Mouse (Mus musculus) induced T-regulatory cell, adult 2 months (primary cell): ENCODE measurements around the gene Arfip2.
A peak's percentile ranks its signal among the peaks of the same experiment; 100 is the strongest.

Experiments used
- DNase-seq: peaks from one replicate; pipeline ENCODE4 v3.0.0-alpha.2; 2012; ENCODE audit warnings: low read depth

Gene Arfip2

GRCm38 (mm10) chr7:105640233-105640893, at the start of gene Arfip2, which contains the start of gene Gm45799:
Gene Arfip2, minus strand, starts transcription at chr7:105640416.
Gene Gm45799, plus strand, starts transcription at chr7:105640552.
- peak; percentile 99 for DNase-seq

DNA sequence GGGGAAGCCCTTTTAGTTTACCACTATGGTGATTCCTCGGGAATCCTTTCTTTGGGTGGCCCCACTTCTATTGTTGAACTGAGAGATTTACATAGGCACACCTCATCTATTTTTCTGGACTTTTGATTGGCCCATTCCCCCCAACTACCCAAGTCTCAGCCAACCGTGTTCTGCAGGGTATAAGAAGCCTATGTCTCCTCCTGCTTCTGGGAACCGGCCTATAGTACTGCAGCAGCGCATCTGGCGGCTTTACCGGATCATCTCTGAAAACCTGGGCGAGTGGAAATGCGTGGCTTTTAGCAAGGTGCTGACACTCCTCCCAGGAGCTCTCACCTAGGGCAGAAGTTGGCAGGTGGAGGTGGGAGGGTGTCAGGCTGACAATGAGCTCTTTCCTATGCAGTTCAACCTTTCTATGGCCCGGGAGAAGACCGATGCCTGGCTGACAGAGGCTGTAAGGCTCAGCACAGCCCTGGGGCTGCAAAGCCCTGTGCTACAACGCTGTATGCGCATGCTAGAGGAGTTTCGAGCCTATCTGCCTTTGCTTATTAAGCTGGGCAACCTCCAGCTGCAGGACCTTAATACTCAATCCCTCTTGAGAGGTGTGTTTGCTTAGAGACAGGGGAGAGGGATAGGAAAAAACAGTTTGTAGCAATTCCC, 45.5 kb upstream of the Arfip2 start:
- DNase-seq, result no peak

GRCm38 (mm10) chr7:105650639-105651435, 10.6 kb upstream of the Arfip2 start, which contains the start of gene Dnhd1:
Gene Dnhd1, plus strand, starts transcription at chr7:105650827.
- peak; percentile 84 for DNase-seq

GRCm38 (mm10) chr7:105641936-105642335, 1.7 kb upstream of the Arfip2 start:
- peak; percentile 23 for DNase-seq

DNA sequence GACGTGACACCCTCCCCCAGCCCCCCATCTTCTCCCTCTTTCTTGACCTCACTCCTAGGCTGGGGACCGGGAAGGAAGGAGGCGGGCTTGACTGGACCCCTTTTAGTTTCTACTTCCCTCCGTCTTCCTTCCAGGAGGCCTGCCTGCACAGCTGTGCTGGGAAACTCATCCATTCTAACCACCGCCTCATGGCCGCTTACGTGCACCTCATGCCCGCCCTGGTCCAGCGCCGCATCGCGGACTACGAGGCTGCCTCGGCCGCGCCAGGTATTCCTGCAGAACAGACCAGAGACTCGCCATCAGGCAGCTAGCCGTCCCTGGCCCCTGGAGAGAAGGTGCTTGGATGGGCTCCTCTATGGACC, 659 bp upstream of the Arfip2 start:
- DNase-seq, result no peak

DNA sequence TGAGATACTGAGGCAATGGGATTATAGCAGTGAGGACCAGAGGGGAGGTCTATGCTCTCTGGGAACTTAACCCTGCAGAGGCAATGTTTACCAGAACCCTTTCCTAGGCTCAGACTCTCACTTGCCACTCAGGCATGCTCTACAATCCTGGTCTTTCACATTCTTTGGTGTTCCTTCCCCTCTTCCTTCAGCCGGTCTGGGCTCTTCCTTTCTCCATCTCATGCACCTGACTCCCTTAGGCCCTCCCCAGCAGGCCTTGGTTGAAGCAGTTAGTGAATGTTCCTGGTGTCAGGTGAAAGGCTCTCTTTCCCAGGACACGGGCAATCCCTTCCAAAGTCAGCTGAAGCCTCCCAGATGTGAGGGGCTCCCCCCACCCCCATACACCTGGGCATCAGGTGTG, 460 bp downstream of the Arfip2 start, which contains the start of gene Timm10b:
TSS of gene Timm10b (plus strand) at position 301 of the 400 bp plus-strand sequence.
- DNase-seq, result no peak

DNA sequence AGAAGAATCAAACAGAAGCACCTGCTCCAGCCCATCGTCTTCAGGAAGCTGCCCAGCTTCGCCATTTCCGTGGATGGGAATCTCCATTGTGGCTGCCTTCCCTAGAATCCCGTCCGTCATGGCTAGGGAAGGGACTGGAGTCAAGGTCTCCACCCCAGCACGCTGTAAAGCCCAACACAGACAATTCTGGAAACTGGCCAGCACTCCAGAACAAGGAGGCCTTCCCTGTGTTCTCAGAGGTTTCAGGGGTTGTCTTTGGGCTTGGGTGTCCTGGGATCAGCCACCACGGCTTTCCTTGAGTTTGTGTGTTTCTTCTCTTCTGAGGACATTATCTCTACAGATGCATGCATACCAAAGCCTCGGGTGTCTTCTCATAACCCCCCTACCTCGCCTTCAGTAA, 912 bp downstream of the Arfip2 start:
- no peak for DNase-seq

DNA sequence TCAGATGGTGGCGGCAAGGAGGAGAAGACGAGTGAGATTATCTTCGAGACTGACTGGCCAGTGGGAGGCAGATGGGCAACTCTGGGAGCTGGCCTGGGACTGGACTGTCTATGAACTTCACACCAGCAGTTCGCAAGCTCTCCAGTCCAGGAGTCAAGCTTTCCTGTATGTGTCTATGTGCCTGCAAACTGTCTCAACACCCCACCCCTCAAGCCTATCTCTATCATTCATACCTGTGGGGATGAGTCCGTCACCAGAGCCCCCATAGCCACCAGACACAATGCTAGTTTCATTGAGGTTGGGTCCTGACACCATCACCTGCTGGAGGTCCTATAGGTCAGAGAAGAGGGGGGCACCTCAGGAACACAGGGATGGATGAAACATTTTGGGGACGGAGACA, 1.4 kb downstream of the Arfip2 start:
- no peak for DNase-seq

DNA sequence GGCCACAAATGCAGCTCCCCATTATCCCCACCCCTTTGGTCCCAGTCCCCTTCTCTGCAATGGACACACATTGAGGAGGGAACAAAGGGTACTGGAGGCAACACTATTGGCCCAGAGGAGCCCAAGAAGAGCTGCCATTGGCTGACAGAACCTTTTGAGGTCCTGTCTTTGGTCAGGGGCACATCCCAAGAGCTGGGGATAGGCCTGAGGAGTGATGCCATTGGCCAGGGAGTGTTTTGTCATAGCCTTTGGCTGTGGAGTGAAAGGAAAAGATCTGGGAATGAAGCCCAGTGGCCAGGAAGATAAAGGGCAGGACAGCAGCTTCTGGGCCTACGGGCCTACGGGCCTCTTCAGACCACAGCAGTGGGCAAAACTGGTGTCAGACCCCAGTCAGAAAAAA, 4.5 kb downstream of the Arfip2 start:
- no peak for DNase-seq

DNA sequence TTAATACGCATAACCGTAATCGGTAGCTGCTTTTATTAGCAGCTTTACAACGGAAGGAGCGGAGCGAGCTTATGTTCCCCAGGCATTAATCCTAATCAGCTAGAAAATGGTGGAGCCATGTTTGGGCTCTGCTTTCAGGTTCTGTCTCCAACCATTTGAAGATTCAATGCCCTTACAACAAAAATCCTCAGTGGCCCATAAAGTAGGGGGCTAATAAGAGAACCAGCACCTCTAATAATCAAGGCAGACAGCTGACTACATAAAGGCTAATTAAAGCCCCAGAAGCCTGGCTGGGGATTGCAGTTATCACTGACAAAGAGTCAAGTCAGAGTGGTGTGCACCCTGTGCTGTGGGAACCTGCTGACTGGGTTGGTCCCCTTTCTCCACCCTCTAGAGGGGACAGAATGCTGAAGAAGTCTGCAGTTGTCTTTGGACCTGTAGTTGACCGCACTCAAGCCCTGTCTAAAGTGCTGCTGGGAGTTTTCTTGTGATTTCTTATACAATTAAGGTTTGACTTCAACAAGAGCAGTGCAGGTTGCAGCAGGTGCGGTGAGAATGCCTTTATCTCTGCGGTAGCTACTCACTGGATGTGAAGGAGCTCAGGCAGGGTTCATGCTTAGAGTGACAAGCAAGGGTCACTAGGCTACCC, 5.8 kb downstream of the Arfip2 start:
- no peak for DNase-seq

- no peak for DNase-seq
These were observed 6.4 kb downstream of the Arfip2 start for GRCm38 (mm10) chr7:105633801-105634135.

DNA sequence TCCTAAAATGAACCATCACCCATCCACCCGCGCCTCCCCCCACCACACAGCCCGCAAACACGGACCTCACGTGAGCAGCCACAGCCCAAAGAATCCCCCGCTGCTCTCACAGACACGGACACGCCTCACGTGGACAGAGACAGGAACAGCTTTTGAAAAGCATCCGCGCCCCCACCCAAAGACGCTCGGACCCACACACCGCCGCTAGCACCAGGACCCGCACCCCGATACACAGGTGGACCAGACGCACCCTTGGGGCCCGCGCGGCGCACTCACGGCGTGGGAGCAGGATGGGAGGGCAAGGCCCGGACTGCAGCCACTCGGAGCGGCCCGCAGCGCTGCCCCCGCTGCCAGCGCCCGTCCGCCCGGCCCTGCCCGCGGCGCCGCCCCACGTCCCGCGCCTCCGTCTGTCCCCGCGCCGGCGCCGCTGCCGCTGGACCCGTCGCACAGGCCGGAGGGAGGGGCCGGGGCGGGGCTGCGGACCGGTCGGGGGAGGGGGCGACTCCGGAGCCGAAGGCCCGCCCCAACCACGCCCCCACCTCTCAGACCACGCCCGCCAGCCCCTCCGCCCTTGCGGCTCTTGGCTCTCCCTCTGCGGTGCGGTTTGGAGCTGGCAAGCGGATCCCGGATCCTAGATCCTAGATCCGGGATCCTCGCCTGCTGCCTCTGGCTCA, 7.0 kb downstream of the Arfip2 start, which contains the start of gene Trim3:
TSS of gene Trim3 (minus strand) at position 445 of the 674 bp plus-strand sequence.
- peak; percentile 85 for DNase-seq

GRCm38 (mm10) chr7:105632551-105632972, 7.7 kb downstream of the Arfip2 start:
- DNase-seq, result peak; percentile 21

GRCm38 (mm10) chr7:105628633-105629032, 11.6 kb downstream of the Arfip2 start:
- DNase-seq, result no peak

DNA sequence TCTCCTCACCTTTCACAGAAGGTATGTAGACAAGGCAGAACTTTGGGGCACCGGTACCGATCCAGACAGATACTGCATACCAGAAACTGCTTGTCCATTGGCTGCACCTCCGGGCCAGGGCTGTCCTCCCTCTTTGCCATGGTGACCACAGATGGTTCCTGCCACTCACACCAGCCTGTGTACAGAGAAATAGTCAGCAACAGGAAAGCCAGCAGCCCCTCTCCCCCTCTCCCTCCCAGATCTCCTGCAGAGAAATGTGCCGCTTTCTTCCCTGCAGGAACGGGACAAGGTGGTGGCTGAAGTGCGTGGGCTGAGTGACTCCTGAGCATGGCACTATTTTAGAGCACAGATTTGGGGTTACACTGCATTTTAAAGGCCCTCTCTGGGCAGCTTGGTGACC, 14.8 kb downstream of the Arfip2 start:
- no peak for DNase-seq

DNA sequence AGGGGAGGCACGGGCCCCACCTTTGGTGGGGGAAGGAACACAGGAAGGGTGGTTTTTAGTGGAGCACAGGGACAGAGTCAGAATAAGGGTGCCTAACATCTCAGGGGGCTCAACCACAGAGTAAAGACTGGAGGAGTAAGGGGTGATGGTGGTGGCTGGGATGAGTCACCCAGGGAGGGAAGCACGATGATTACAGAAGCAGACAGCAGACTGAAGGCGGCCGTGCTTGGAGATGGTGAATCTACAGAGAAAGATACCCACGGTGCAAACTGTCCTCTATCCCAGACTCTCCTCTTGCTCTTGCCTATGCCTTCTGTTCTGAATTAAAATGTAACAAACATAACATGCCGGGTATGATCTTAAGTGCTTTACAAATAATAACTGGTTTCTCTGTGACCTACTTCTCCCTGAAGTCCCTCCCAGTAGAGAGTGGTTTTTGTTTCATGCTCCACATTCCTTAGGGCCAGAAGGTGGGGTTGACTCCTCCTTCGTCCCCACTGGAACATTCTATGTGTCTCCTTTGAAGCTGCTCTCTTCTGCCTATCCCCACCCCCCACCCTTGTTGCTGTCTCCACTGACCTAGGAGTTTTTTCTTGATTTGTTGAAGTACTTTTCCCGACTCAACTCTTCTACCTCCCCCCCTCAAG, 18.4 kb downstream of the Arfip2 start:
- no peak for DNase-seq

- DNase-seq, result no peak
These were observed 19.2 kb downstream of the Arfip2 start for GRCm38 (mm10) chr7:105621053-105621452.

DNA sequence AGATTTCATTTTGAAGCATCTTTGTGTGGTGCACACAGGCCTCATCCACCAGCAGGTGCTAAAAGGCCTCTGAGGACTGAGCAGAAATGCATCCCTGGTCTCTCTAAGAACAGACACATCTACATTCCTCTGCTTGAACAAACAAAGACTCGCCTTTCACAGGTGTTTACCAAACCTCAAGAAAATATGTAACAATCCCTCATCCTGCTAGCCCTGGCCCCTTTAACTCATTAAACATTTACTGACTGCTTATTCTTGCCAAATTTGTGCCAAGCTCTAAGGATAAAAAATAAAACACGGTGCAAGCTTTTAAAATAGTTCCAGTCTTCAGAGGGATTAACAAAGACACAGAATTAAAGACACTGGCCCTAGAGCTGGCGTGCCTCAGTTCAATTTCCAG, 20.5 kb downstream of the Arfip2 start:
- no peak for DNase-seq

DNA sequence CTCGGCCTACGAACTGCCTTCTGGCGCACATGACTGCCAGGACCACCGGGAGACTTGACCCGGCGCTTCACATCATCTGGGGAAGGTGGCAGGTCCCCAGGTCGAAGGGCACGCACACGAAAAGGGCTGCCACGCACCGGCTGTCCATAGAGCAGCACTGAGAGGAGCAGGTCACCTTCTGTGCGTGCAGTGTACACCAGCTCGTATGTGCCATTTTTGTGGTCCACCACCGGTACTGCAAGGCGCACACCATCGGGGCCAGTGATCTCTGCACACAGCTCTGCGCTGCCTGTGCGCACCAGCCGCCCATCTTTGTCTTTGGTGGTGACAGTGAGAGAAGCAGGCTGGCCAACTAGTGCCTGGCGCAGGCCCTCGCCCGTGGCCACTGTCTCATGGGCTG, 22.4 kb downstream of the Arfip2 start:
- no peak for DNase-seq

DNA sequence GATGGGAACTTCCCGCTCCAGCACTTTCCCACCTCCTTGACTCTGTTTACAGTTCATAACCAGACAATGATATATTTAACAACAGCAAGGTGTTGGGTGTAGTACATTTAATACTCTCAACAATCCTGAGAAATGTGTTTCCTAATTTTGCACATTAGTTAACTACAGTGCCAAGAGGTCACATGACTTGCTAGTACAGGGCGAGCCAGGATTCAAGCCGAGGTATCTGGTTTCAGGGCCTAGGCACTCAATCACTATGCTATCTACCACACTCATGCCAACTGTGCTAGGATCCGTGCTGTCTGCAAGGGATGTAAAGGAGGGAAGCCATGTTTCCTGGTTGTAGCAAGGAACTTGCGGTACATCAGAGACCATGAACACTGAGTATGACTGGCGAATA, 23.7 kb downstream of the Arfip2 start:
- DNase-seq, result no peak

DNA sequence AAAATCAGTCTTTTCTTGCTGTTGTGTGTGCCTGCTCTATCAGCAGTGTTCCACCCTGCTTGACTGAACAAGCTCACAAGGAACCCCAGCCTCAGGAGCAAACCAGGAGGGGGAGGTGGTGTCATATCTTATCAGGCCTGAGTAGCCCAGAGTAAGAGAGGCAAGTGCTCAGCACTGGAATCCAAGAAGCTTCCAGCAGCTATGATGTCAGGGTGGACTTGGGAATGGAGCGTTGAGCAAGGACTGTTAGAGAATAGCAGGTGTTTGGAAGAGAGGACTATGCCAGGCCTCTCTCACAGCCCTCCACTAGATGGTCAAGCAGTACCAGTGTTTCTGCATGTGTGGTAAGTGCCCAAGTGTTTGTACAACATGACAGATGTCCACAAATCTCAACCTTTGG, 24.5 kb downstream of the Arfip2 start:
- DNase-seq, result no peak
